Mouse (Mus musculus): ENCODE measurements around the gene Midn. TPM values are rescaled to one million over a fixed set of nuclear protein-coding genes. Genes with fewer than 3 reads are reported as not detected.

The Midn gene
- total RNA-seq, 2 experiments from 2014 or later, result 99.9 to 117 TPM

DNA sequence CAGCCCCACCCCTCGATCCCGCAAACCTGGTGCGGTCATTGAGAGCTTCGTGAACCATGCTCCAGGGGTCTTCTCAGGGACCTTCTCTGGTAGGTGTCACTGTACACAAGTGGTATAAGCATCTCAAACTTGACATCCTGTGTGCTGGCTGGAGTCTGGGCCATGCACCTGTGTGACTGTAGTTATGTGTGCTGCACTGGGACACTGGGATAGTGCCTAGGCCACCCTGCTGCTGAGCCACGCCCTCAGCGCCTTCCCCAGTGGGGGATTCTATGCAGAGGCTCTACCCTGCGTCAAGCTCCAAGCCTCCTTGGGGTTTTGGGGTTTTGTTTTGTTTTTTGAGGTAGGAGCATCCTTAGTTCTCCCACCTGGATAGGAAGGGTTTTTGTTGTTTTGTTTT, 6.3 kb downstream of the Midn start:
- intact Hi-C loops (cut with DNase I), result no loop called here
- DNase-seq, result no peak

GRCm38 (mm10) chr10:80155277-80155676, 7.2 kb downstream of the Midn start:
- DNase-seq, result no peak
- intact Hi-C loops (cut with DNase I), result no loop called here

DNA sequence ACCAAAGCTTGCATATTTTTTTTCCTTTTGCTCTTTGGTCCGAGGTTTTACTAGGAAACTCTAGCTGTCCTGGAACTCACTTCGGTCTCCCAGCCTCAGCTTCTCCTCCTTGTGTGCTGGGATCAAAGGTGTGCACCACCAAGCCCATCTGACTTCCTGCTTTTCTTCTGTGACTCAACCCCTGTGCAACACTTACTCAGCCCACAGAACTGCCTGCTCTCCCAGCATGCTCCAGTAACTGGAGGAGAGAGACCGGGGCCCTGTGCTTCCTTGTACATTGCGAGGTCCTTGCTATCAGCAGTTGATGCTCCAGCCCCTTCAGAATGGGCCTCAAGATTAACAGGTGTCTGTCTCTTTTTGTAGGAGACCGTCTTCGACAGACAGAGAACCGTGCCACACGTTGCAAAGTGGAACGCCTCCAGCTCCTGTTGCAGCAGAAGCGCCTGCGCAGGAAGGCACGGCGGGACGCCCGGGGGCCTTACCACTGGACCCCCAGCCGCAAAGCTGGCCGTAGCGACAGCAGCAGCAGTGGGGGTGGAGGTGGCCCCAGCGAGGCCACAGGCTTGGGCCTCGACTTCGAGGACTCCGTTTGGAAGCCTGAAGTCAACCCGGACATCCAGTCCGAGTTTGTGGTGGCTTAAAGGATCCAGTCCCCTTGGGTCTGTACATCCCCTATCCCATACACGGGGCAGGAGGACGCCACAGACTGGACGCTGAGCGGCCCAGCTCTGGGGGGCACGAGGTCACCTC, 8.1 kb downstream of the Midn start:
- no peak for DNase-seq
- intact Hi-C loops (cut with DNase I), result no loop called here

DNA sequence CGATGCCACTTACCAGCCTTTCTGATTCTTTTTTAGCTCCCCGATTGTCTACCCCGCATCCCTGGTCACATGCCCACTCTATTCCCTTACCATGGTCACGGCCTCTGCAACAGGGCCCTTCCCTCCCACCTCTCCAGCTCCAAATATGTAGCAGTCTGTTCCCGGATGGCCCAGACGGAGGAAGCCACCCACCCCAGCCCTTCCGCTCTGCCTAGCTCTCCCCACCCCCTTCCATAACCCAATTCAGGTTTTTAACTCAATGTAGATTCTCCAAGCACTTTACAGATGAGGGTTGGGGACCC, 8.6 kb downstream of the Midn start:
- peak in 1 of 2 experiments; percentile 56 for DNase-seq
- intact Hi-C loops (cut with DNase I), result no loop called here

GRCm38 (mm10) chr10:80157141-80157929, 9.3 kb downstream of the Midn start:
- intact Hi-C loops (cut with DNase I), result no loop called here
- DNase-seq, result peak in 1 of 2 experiments; percentile 42

- intact Hi-C loops (cut with DNase I), result loop anchor here (1.0 kb wide), 1 partner anchor 8 kb away; no protein-coding TSS in a partner anchor
- peak; percentile 76 to 81 for DNase-seq
Observed at GRCm38 (mm10) chr10:80158307-80158986, 10.4 kb downstream of the Midn start.

DNA sequence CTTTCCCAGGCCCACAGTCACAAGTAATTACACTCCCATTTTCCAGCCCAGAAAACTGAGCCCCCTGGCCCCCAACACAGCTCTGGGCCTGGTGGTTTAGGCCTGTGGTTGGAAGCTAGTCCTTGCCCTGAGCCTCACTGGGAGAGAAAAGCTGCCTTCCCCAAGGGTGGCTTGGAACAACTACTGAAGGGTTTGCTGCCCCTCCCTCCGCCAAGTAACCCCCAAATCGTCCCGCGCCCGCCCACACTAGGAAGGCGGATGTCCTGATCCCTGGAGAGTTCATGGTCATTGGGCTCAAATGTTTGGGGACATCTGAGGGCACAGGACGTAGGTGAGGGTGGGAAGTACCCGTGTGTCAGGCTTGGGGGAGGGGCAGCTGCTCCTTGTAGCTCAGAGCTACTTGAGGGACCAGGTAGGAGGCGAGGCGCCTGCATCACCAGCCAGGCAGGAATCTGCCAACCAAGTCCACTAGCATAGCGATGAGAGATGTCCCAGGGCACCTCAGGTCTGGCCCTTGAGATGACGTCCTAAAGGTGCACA, 11.0 kb downstream of the Midn start:
- DNase-seq, result peak in 1 of 2 experiments; percentile 57
- intact Hi-C loops (cut with DNase I), result no loop called here

- intact Hi-C loops (cut with DNase I), result no loop called here
- DNase-seq, result peak; percentile 97 to 98
Observed at GRCm38 (mm10) chr10:80159561-80160454, 11.7 kb downstream of the Midn start.

- DNase-seq, result peak; percentile 88 to 90
- intact Hi-C loops (cut with DNase I), result no loop called here
Observed at GRCm38 (mm10) chr10:80160455-80161371, 12.6 kb downstream of the Midn start.

DNA sequence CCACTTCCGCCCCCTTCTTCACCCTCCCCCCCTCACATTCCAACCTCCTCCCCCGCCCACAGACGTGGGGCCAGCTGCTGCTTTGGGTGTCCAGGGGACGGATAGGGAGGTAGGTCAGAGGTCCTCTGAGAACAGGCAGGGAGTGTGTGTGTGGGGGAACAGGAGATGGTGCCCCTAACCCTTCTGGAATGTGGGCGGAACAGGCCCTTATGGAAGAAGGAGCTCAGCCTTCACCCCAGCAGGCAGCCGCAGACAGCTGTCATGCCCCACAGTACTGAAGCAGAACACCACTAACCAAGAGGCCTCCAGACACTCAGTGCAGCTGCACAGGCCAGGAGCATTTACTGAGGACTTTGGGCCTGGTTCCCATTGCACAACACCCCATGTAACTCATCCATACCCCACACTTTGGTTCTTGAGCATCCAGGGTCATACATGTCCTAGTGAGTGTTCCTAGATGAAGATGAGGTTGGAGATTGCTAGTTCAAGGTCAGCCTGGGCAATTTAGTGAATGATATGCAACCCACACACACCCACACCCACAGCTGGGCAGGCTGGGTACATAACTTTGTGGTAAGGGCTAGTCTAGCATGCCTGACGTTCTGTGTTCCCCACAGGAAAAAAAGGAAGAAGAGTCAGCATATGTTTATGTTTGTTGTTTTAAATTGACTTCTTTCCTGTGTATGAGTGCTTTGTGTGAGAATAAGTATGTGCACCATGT, 13.6 kb downstream of the Midn start:
- intact Hi-C loops (cut with DNase I), result no loop called here
- DNase-seq, result peak in 1 of 2 experiments; percentile 54

DNA sequence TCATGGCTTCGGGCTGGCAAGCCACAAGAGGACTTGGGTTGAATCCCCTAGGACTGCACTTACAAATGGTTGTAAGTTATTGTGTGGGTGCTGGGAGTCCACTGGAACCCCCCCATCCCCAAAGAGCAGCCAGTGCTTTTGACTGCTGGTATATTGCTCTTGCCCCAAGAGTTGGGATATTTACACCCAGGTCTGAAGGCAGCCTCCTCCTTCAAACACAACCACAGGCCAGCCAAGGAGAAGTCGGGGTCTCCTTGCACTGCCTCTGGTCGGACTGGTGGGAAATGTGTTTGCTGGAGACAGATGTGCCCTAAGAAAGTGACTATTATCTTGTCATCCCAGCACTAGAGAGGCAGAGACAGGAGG, 14.2 kb downstream of the Midn start:
- intact Hi-C loops (cut with DNase I), result no loop called here
- no peak for DNase-seq

GRCm38 (mm10) chr10:80162716-80163299, 14.7 kb downstream of the Midn start:
- no peak for DNase-seq
- intact Hi-C loops (cut with DNase I), result no loop called here

- peak; percentile 42 to 53 for DNase-seq
- intact Hi-C loops (cut with DNase I), result loop anchor here (2.0 kb wide), 2 partner anchors 19 to 47 kb away; no protein-coding TSS in a partner anchor
Observed at GRCm38 (mm10) chr10:80163721-80164120, 15.6 kb downstream of the Midn start.

- intact Hi-C loops (cut with DNase I), result loop anchor here (2.0 kb wide), 2 partner anchors 20 to 48 kb away; no protein-coding TSS in a partner anchor
- DNase-seq, result peak in 1 of 2 experiments; percentile 50
Observed at GRCm38 (mm10) chr10:80164161-80164997, 16.3 kb downstream of the Midn start.

- intact Hi-C loops (cut with DNase I), result loop anchor here (1.0 to 2.0 kb wide), 3 partner anchors 17 to 48 kb away; partner anchors contain the start of gene Midn
- DNase-seq, result peak; percentile 95 to 97
Observed at GRCm38 (mm10) chr10:80164998-80165344, 16.9 kb downstream of the Midn start.

DNA sequence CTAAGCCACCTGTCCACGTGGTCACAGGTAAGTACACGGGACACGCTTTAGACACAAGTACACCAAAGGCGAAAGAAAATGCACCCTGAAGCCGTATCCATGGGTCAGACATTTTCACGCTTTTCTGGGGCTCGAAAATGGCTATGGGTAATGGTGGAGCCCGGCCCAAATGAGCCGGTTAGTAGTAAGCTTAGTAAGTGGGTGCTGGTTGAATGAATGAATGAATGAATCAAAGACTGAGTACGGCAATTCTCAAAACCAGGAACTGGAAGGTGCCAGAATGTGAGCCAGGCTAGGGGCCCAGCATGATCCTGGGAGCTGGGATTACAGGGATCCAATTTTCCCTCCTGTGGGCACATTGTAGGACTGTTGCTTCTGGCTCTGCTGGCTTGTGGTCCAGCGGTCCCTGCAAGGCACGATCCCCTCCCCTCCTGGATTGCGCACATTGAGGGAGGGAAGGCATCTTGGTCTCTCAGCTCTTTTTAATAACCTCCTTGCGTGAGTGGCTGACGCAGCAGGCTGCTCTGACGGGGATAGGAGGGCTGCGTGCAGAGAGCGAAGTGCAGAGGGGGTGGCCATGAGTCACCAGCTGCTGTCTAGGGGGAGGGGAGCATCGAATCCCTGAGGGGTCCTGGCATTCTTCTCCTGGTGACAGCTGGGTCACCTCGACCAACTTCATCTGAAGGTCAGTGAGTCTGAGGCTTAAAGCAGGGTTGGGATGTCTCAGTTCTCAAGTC, 17.5 kb downstream of the Midn start, which contains the start of gene Cirbp:
TSS of gene Cirbp (plus strand) at position 594 of the 737 bp plus-strand sequence.
- intact Hi-C loops (cut with DNase I), result loop anchor here (1.0 to 2.0 kb wide), 3 partner anchors 17 to 49 kb away; partner anchors contain the start of gene Midn
- peak in 1 of 2 experiments; percentile 18 for DNase-seq

Measured in heart, postnatal 36 days (tissue).